14 mouse cellular contexts compared by ENCODE assay signal in genomic region chr3:133165130-133165529, GRCm38 (mm10).
DNase-seq lines count a peak whose midpoint lies in the region; ATAC-seq lines count a peak whose summit lies in the region.
"Had no signal": no experiment of that assay in that cellular context is flagged by ENCODE, and none has a peak within 500 bp of the region (broad histone marks: within the 10 kb centered on the region; RNA-seq: fewer than 3 reads in every experiment).

No protein-coding gene starts in this region.

- intact Hi-C loops in heart, postnatal 10 days (cut with DNase I) = no loop called here

- DNase-seq in layer of hippocampus, adult 9-11 months = peak; percentile 41
- DNase-seq in layer of hippocampus, adult 9-10 months (ENCODE audit: low spot score) = no peak
- peak; percentile 9 for DNase-seq in 3T3-L1 (ENCODE audit: low read depth, low spot score)
- DNase-seq in cerebellum, adult 11 months = peak; percentile 28
- peak; percentile 46 for DNase-seq in fat pad, adult 2 months (ENCODE audit: extremely low read depth, low read depth, low spot score)
- no peak for DNase-seq in yolk sac, embryonic 10.5 days (ENCODE audit: low spot score)
- no peak for DNase-seq in heart, postnatal 10 days
- DNase-seq: gastrocnemius, postnatal 14 days; lung, postnatal 14 days; thymus, postnatal 36 days had no signal

- ATAC-seq in activated CD4-positive, CD25-positive, alpha-beta regulatory T cell, adult 4 months = no peak
- ATAC-seq: CD4-positive, CD25-positive, alpha-beta regulatory T cell, adult 4 months; intestine, postnatal 0 days; midbrain, embryonic 16.5 days had no signal

Comparison
In these comparisons a context has a peak if more than half of its experiments do, and no peak if none do; other contexts are left out.
1. DNase-seq: peak in layer of hippocampus, adult 9-11 months (single experiment), 3T3-L1 (single experiment), cerebellum, adult 11 months (single experiment) and fat pad, adult 2 months (single experiment); none in layer of hippocampus, adult 9-10 months (single experiment), yolk sac, embryonic 10.5 days (single experiment) and heart, postnatal 10 days (0 of 2).